Mouse (Mus musculus) right cerebral cortex, postnatal 10 days (tissue): ENCODE results near the gene Kif2c.

Source experiments
- DNase-seq, 2 experiments: peaks; one replicate each; pipeline ENCODE4 v3.0.0; 2021; ENCODE audit warnings: low spot score in 2 of 2

Gene Kif2c

GRCm38 (mm10) chr4:117120445-117121414, 61.7 kb downstream of the Kif2c start:
- peak; percentile 96 to 97 for DNase-seq

- no peak for DNase-seq
These were observed 62.4 kb downstream of the Kif2c start for GRCm38 (mm10) chr4:117120052-117120444.

- peak in 1 of 2 experiments; percentile 19 for DNase-seq
These were observed 62.8 kb downstream of the Kif2c start for GRCm38 (mm10) chr4:117119636-117120035.

GRCm38 (mm10) chr4:117117931-117118330, 64.5 kb downstream of the Kif2c start:
- DNase-seq = no peak

GRCm38 (mm10) chr4:117115592-117115991, 66.8 kb downstream of the Kif2c start:
- DNase-seq = no peak

GRCm38 (mm10) chr4:117113237-117113636, 69.2 kb downstream of the Kif2c start:
- DNase-seq = no peak

- DNase-seq = peak; percentile 19 to 21
These were observed 71.5 kb downstream of the Kif2c start for GRCm38 (mm10) chr4:117110985-117111384.

- peak in 1 of 2 experiments; percentile 18 for DNase-seq
These were observed 72.2 kb downstream of the Kif2c start for GRCm38 (mm10) chr4:117110249-117110648.
